Mouse (Mus musculus): ENCODE data around the gene Iqsec1. TPM values are rescaled to one million over a fixed set of nuclear protein-coding genes. Genes with fewer than 3 reads are reported as not detected.

The Iqsec1 gene
- polyA plus RNA-seq, 1 experiment from 2014 or later, result 17.4 TPM

- H3K4me3 ChIP-seq (ENCODE audit: low read depth, low read length), result no peak overlapping the region
- H3K27me3 ChIP-seq (replicated peaks; ENCODE audit: control insufficient read depth, insufficient read depth, low read length), result no peaks in the 10 kb centered on the region
- ATAC-seq (ENCODE audit: low read depth) (no peak), DNase-seq (ENCODE audit: low spot score) (no peak)
- H3K4me2 ChIP-seq (ENCODE audit: low read depth, low read length), result no peak overlapping the region
- WGBS, result 42% methylated on average over 3 of the region's 3 CpGs
- no peaks in the 10 kb centered on the region for H3K36me3 ChIP-seq (ENCODE audit: control insufficient read depth, insufficient read depth, low read length)
- no peak overlapping the region for H3K27ac ChIP-seq (replicated peaks; ENCODE audit: low read depth, low read length)
- H3K9ac ChIP-seq (ENCODE audit: low read depth, low read length), result no peak overlapping the region
- no peaks in the 10 kb centered on the region for H3K9me3 ChIP-seq (ENCODE audit: control insufficient read depth, low read length)
- H3K4me1 ChIP-seq (ENCODE audit: control insufficient read depth, insufficient read depth, low read length), result peaks cover 15% of the 10 kb centered on the region
Measured at GRCm38 (mm10) chr6:90941257-90941656, 47.2 kb downstream of the Iqsec1 start.

- ATAC-seq (ENCODE audit: low read depth) (no peak), DNase-seq (ENCODE audit: low spot score) (no peak)
- no peak overlapping the region for H3K9ac ChIP-seq (ENCODE audit: low read depth, low read length)
- H3K4me1 ChIP-seq (ENCODE audit: control insufficient read depth, insufficient read depth, low read length), result 0 out of 2 replicates have a peak, but pooled peaks cover 8% of the 10 kb centered on the region
- no peak overlapping the region for H3K4me3 ChIP-seq (ENCODE audit: low read depth, low read length)
- no peak overlapping the region for H3K4me2 ChIP-seq (ENCODE audit: low read depth, low read length)
- H3K27ac ChIP-seq (replicated peaks; ENCODE audit: low read depth, low read length), result no peak overlapping the region
- no peaks in the 10 kb centered on the region for H3K9me3 ChIP-seq (ENCODE audit: control insufficient read depth, low read length)
- WGBS, result 94% methylated on average over 3 of the region's 3 CpGs
- no peaks in the 10 kb centered on the region for H3K27me3 ChIP-seq (replicated peaks; ENCODE audit: control insufficient read depth, insufficient read depth, low read length)
- no peaks in the 10 kb centered on the region for H3K36me3 ChIP-seq (ENCODE audit: control insufficient read depth, insufficient read depth, low read length)
Measured at GRCm38 (mm10) chr6:90933656-90934055, 54.8 kb downstream of the Iqsec1 start.

- Histone ChIP-seq H3K4me1 (ENCODE audit: control insufficient read depth, insufficient read depth, low read length) (no peaks in the 10 kb centered on the region), H3K4me2 (ENCODE audit: low read depth, low read length) (no peak overlapping the region), H3K4me3 (ENCODE audit: low read depth, low read length) (no peak overlapping the region), H3K9me3 (ENCODE audit: control insufficient read depth, low read length) (no peaks in the 10 kb centered on the region), H3K27me3 (replicated peaks; ENCODE audit: control insufficient read depth, insufficient read depth, low read length) (no peaks in the 10 kb centered on the region), H3K9ac (ENCODE audit: low read depth, low read length) (no peak overlapping the region), H3K36me3 (ENCODE audit: control insufficient read depth, insufficient read depth, low read length) (no peaks in the 10 kb centered on the region), H3K27ac (replicated peaks; ENCODE audit: low read depth, low read length) (no peak overlapping the region)
- 86% methylated on average over 2 of the region's 2 CpGs for WGBS
- DNase-seq (ENCODE audit: low spot score) (no peak), ATAC-seq (ENCODE audit: low read depth) (no peak)
Measured at GRCm38 (mm10) chr6:90928806-90929205, 59.7 kb downstream of the Iqsec1 start.

- Histone ChIP-seq H3K9ac (ENCODE audit: low read depth, low read length) (no peak overlapping the region), H3K27me3 (replicated peaks; ENCODE audit: control insufficient read depth, insufficient read depth, low read length) (no peaks in the 10 kb centered on the region), H3K36me3 (ENCODE audit: control insufficient read depth, insufficient read depth, low read length) (no peaks in the 10 kb centered on the region), H3K4me2 (ENCODE audit: low read depth, low read length) (no peak overlapping the region), H3K4me1 (ENCODE audit: control insufficient read depth, insufficient read depth, low read length) (no peaks in the 10 kb centered on the region), H3K4me3 (ENCODE audit: low read depth, low read length) (no peak overlapping the region), H3K27ac (replicated peaks; ENCODE audit: low read depth, low read length) (no peak overlapping the region), H3K9me3 (ENCODE audit: control insufficient read depth, low read length) (no peaks in the 10 kb centered on the region)
- DNase-seq (ENCODE audit: low spot score), result no peak
- ATAC-seq (ENCODE audit: low read depth), result no peak
- 65% methylated on average over 3 of the region's 3 CpGs for WGBS
Measured at GRCm38 (mm10) chr6:90925472-90925871, 63.0 kb downstream of the Iqsec1 start.

GRCm38 (mm10) chr6:90924796-90925195, 63.7 kb downstream of the Iqsec1 start:
- H3K4me1 ChIP-seq (ENCODE audit: control insufficient read depth, insufficient read depth, low read length), result peaks cover 4% of the 10 kb centered on the region; the same call in 1 of the 2 replicates
- H3K9ac ChIP-seq (ENCODE audit: low read depth, low read length), result no peak overlapping the region
- H3K9me3 ChIP-seq (ENCODE audit: control insufficient read depth, low read length), result no peaks in the 10 kb centered on the region
- no peaks in the 10 kb centered on the region for H3K27me3 ChIP-seq (replicated peaks; ENCODE audit: control insufficient read depth, insufficient read depth, low read length)
- ATAC-seq (ENCODE audit: low read depth), result no peak
- no peak overlapping the region for H3K4me3 ChIP-seq (ENCODE audit: low read depth, low read length)
- H3K27ac ChIP-seq (replicated peaks; ENCODE audit: low read depth, low read length), result no peak overlapping the region
- WGBS, result 95% methylated on average over 3 of the region's 3 CpGs
- H3K4me2 ChIP-seq (ENCODE audit: low read depth, low read length), result no peak overlapping the region
- no peak for DNase-seq (ENCODE audit: low spot score)
- H3K36me3 ChIP-seq (ENCODE audit: control insufficient read depth, insufficient read depth, low read length), result no peaks in the 10 kb centered on the region

GRCm38 (mm10) chr6:90924379-90924778, 64.1 kb downstream of the Iqsec1 start:
- no peak for ATAC-seq (ENCODE audit: low read depth)
- Histone ChIP-seq H3K36me3 (ENCODE audit: control insufficient read depth, insufficient read depth, low read length) (no peaks in the 10 kb centered on the region), H3K27me3 (replicated peaks; ENCODE audit: control insufficient read depth, insufficient read depth, low read length) (no peaks in the 10 kb centered on the region), H3K4me1 (ENCODE audit: control insufficient read depth, insufficient read depth, low read length) (peaks cover 4% of the 10 kb centered on the region; the same call in 1 of the 2 replicates), H3K4me2 (ENCODE audit: low read depth, low read length) (no peak overlapping the region), H3K27ac (replicated peaks; ENCODE audit: low read depth, low read length) (no peak overlapping the region), H3K9ac (ENCODE audit: low read depth, low read length) (no peak overlapping the region), H3K9me3 (ENCODE audit: control insufficient read depth, low read length) (no peaks in the 10 kb centered on the region), H3K4me3 (ENCODE audit: low read depth, low read length) (no peak overlapping the region)
- no peak for DNase-seq (ENCODE audit: low spot score)
- WGBS, result 67% methylated on average over 4 of the region's 4 CpGs

- no peaks in the 10 kb centered on the region for H3K36me3 ChIP-seq (ENCODE audit: control insufficient read depth, insufficient read depth, low read length)
- H3K9ac ChIP-seq (ENCODE audit: low read depth, low read length), result no peak overlapping the region
- H3K4me2 ChIP-seq (ENCODE audit: low read depth, low read length), result no peak overlapping the region
- no peaks in the 10 kb centered on the region for H3K9me3 ChIP-seq (ENCODE audit: control insufficient read depth, low read length)
- 67% methylated on average over 9 of the region's 9 CpGs for WGBS
- DNase-seq (ENCODE audit: low spot score) (peak; percentile 17), ATAC-seq (ENCODE audit: low read depth) (no peak)
- no peaks in the 10 kb centered on the region for H3K27me3 ChIP-seq (replicated peaks; ENCODE audit: control insufficient read depth, insufficient read depth, low read length)
- H3K27ac ChIP-seq (replicated peaks; ENCODE audit: low read depth, low read length), result no peak overlapping the region
- no peak overlapping the region for H3K4me3 ChIP-seq (ENCODE audit: low read depth, low read length)
- H3K4me1 ChIP-seq (ENCODE audit: control insufficient read depth, insufficient read depth, low read length), result peaks cover 4% of the 10 kb centered on the region; the same call in 1 of the 2 replicates
Measured at GRCm38 (mm10) chr6:90921259-90921946, 67.1 kb downstream of the Iqsec1 start.

- Histone ChIP-seq H3K4me3 (ENCODE audit: low read depth, low read length) (no peak overlapping the region), H3K9me3 (ENCODE audit: control insufficient read depth, low read length) (no peaks in the 10 kb centered on the region), H3K9ac (ENCODE audit: low read depth, low read length) (no peak overlapping the region), H3K27me3 (replicated peaks; ENCODE audit: control insufficient read depth, insufficient read depth, low read length) (no peaks in the 10 kb centered on the region), H3K4me1 (ENCODE audit: control insufficient read depth, insufficient read depth, low read length) (peaks cover 4% of the 10 kb centered on the region; the same call in 1 of the 2 replicates), H3K4me2 (ENCODE audit: low read depth, low read length) (no peak overlapping the region), H3K27ac (replicated peaks; ENCODE audit: low read depth, low read length) (no peak overlapping the region), H3K36me3 (ENCODE audit: control insufficient read depth, insufficient read depth, low read length) (no peaks in the 10 kb centered on the region)
- DNase-seq (ENCODE audit: low spot score) (peak; percentile 45), ATAC-seq (ENCODE audit: low read depth) (no peak)
- 36% methylated on average over 3 of the region's 5 CpGs for WGBS
Measured at GRCm38 (mm10) chr6:90920510-90921220, 67.8 kb downstream of the Iqsec1 start.

Measured in embryonic facial prominence, embryonic 14.5 days (tissue).